Mouse (Mus musculus) stomach, embryonic 15.5 days (tissue): ENCODE measurements at regions not wholly inside any gene's neighbourhood (a gene's known extent, or its start where the extent isn't known, plus 50 kb on each side); places are given as distances from the start of the nearest gene placed in this dataset.
"Not testable (repeated sequence)": the region's sequence is repeated elsewhere in the genome, so short reads cannot be mapped to it uniquely, and the experiment has no call there.

Experiments used
- ATAC-seq: fragments of 200-750 bp; cut with Nextera tagmentation; 2 replicates; pipeline ENCODE4 v1.8.0; 2017; ENCODE audit warnings: low read depth, moderate number of reproducible peaks, moderate TSS enrichment; ENCODE audit not compliant: insufficient read depth, low FRiP score
- H3K27ac ChIP-seq: fragments of 300-500 bp; sonication (generic); 2 replicates; pipeline ENCODE4 v1.5.1; 2015; ENCODE audit warnings: mild to moderate bottlenecking, inconsistent platforms
- H3K27me3 ChIP-seq: fragments of 300-500 bp; sonication (generic); replicated peaks from 2 replicates; pipeline ENCODE4 v1.6.1; 2015; ENCODE audit warnings: inconsistent platforms
- H3K36me3 ChIP-seq: fragments of 300-500 bp; sonication (generic); 2 replicates; pipeline ENCODE4 v1.6.1; 2015; ENCODE audit warnings: inconsistent platforms
- H3K4me1 ChIP-seq: fragments of 300-500 bp; sonication (generic); 2 replicates; pipeline ENCODE4 v1.6.1; 2015; ENCODE audit warnings: inconsistent platforms
- H3K4me2 ChIP-seq: fragments of 300-500 bp; sonication (generic); 2 replicates; pipeline ENCODE4 v1.6.1; 2015; ENCODE audit warnings: mild to moderate bottlenecking, inconsistent platforms
- H3K4me3 ChIP-seq: fragments of 300-500 bp; sonication (generic); replicated peaks from 2 replicates; pipeline ENCODE4 v1.5.1; 2015; ENCODE audit warnings: inconsistent platforms
- H3K9ac ChIP-seq: fragments of 300-500 bp; sonication (generic); 2 replicates; pipeline ENCODE4 v1.6.1; 2015; ENCODE audit warnings: inconsistent platforms
- H3K9me3 ChIP-seq: fragments of 300-500 bp; sonication (generic); 2 replicates; pipeline ENCODE4 v1.6.1; 2016; ENCODE audit warnings: inconsistent platforms
- WGBS: fragments of 180-500 bp; shearing (Covaris S2); methylation state at CpG from one replicate; pipeline ENCODE4 v1.1.7; 2015; 5-methylcytosine and 5-hydroxymethylcytosine counted together

- 60% methylated on average over 2 of the region's 2 CpGs for WGBS
- Histone ChIP-seq H3K9me3 (no peaks in the 10 kb centered on the region), H3K9ac (no peak overlapping the region)
Measured at GRCm38 (mm10) chr7:62179387-62179786, 167.0 kb upstream of the Ndn start.

GRCm38 (mm10) chr7:62208529-62208928 is 137.8 kb upstream of the Ndn start:
- Histone ChIP-seq H3K27me3 (no peaks in the 10 kb centered on the region), H3K27ac (no peak overlapping the region), H3K4me3 (no peak overlapping the region), H3K9me3 (no peaks in the 10 kb centered on the region), H3K36me3 (no peaks in the 10 kb centered on the region), H3K4me2 (0 out of 2 replicates have a peak overlapping the region, but pooled peaks have one; percentile 16), H3K9ac (no peak overlapping the region), H3K4me1 (no peaks in the 10 kb centered on the region)
- ATAC-seq, result no peak

More at GRCm38 (mm10) chr7:62179387-62179786, 167.0 kb upstream of the Ndn start:
- H3K27me3 ChIP-seq, result no peaks in the 10 kb centered on the region
- H3K27ac ChIP-seq, result no peak overlapping the region
- no peak for ATAC-seq
- no peak overlapping the region for H3K4me2 ChIP-seq
- no peaks in the 10 kb centered on the region for H3K36me3 ChIP-seq
- no peaks in the 10 kb centered on the region for H3K4me1 ChIP-seq
- H3K4me3 ChIP-seq, result no peak overlapping the region

- H3K36me3 ChIP-seq, result no peaks in the 10 kb centered on the region
- no peaks in the 10 kb centered on the region for H3K4me1 ChIP-seq
- no peak overlapping the region for H3K27ac ChIP-seq
- no peaks in the 10 kb centered on the region for H3K27me3 ChIP-seq
- no peaks in the 10 kb centered on the region for H3K9me3 ChIP-seq
- WGBS, result 31% methylated on average over 12 of the region's 12 CpGs
- no peak; the same call in 1 of the 2 replicates for ATAC-seq
- peak overlapping the region; percentile 39 for H3K4me3 ChIP-seq
- no peak overlapping the region for H3K9ac ChIP-seq
- H3K4me2 ChIP-seq, result peak overlapping the region; percentile 43
Measured at GRCm38 (mm10) chr7:62209117-62209700, 137.2 kb upstream of the Ndn start.

GRCm38 (mm10) chr7:62225184-62225583 is 121.2 kb upstream of the Ndn start:
- H3K27me3 ChIP-seq, result no peaks in the 10 kb centered on the region
- 30% methylated on average over 4 of the region's 4 CpGs for WGBS
- H3K36me3 ChIP-seq, result no peaks in the 10 kb centered on the region
- no peak overlapping the region for H3K27ac ChIP-seq
- ATAC-seq, result no peak
- no peak overlapping the region for H3K9ac ChIP-seq
- H3K9me3 ChIP-seq, result no peaks in the 10 kb centered on the region
- H3K4me1 ChIP-seq, result no peaks in the 10 kb centered on the region
- H3K4me3 ChIP-seq, result no peak overlapping the region
- no peak overlapping the region for H3K4me2 ChIP-seq

GRCm38 (mm10) chr7:62227727-62228126 is 118.6 kb upstream of the Ndn start:
- WGBS, result 0% methylated on average over 1 of the region's 1 CpGs
- no peak overlapping the region for H3K9ac ChIP-seq
- H3K27me3 ChIP-seq, result no peaks in the 10 kb centered on the region
- no peak overlapping the region for H3K4me2 ChIP-seq
- H3K9me3 ChIP-seq, result no peaks in the 10 kb centered on the region
- no peak for ATAC-seq
- no peak overlapping the region for H3K27ac ChIP-seq
- H3K36me3 ChIP-seq, result no peaks in the 10 kb centered on the region
- H3K4me1 ChIP-seq, result no peaks in the 10 kb centered on the region
- H3K4me3 ChIP-seq, result no peak overlapping the region

GRCm38 (mm10) chr7:62230713-62231112 is 115.7 kb upstream of the Ndn start:
- ATAC-seq, result no peak
- Histone ChIP-seq H3K27ac (0 out of 2 replicates have a peak overlapping the region, but pooled peaks have one; percentile 5), H3K9me3 (no peaks in the 10 kb centered on the region), H3K4me1 (no peaks in the 10 kb centered on the region), H3K9ac (no peak overlapping the region), H3K4me2 (peak overlapping the region; percentile 38), H3K36me3 (no peaks in the 10 kb centered on the region), H3K4me3 (peak overlapping the region; percentile 12), H3K27me3 (no peaks in the 10 kb centered on the region)
- 19% methylated on average over 2 of the region's 2 CpGs for WGBS

GRCm38 (mm10) chr7:62231120-62231574 is 115.2 kb upstream of the Ndn start:
- Histone ChIP-seq H3K36me3 (no peaks in the 10 kb centered on the region), H3K4me2 (peak overlapping the region; percentile 38), H3K4me3 (peak overlapping the region; percentile 12), H3K27me3 (no peaks in the 10 kb centered on the region), H3K27ac (0 out of 2 replicates have a peak overlapping the region, but pooled peaks have one; percentile 5), H3K9me3 (no peaks in the 10 kb centered on the region), H3K4me1 (no peaks in the 10 kb centered on the region), H3K9ac (no peak overlapping the region)
- peak; percentile 88 for ATAC-seq
- WGBS, result 11% methylated on average over 13 of the region's 13 CpGs

GRCm38 (mm10) chr7:62232076-62232475 is 114.3 kb upstream of the Ndn start:
- WGBS, result 49% methylated on average over 5 of the region's 5 CpGs
- ATAC-seq, result 0 out of 2 replicates have a peak, but pooled peaks have one; percentile 23
- no peak overlapping the region for H3K4me2 ChIP-seq

GRCm38 (mm10) chr7:62234037-62234436 is 112.3 kb upstream of the Ndn start:
- Histone ChIP-seq H3K36me3 (no peaks in the 10 kb centered on the region), H3K9ac (no peak overlapping the region), H3K4me1 (no peaks in the 10 kb centered on the region), H3K9me3 (no peaks in the 10 kb centered on the region), H3K4me2 (no peak overlapping the region), H3K27me3 (no peaks in the 10 kb centered on the region), H3K27ac (no peak overlapping the region), H3K4me3 (no peak overlapping the region)
- 55% methylated on average over 6 of the region's 6 CpGs for WGBS
- ATAC-seq, result no peak

More at GRCm38 (mm10) chr7:62232076-62232475, 114.3 kb upstream of the Ndn start:
- no peak overlapping the region for H3K9ac ChIP-seq
- no peaks in the 10 kb centered on the region for H3K4me1 ChIP-seq
- no peak overlapping the region for H3K4me3 ChIP-seq
- no peaks in the 10 kb centered on the region for H3K27me3 ChIP-seq
- H3K9me3 ChIP-seq, result no peaks in the 10 kb centered on the region
- no peaks in the 10 kb centered on the region for H3K36me3 ChIP-seq
- H3K27ac ChIP-seq, result 0 out of 2 replicates have a peak overlapping the region, but pooled peaks have one; percentile 5

- Histone ChIP-seq H3K4me2 (no peak overlapping the region), H3K9me3 (no peaks in the 10 kb centered on the region), H3K36me3 (no peaks in the 10 kb centered on the region), H3K4me1 (no peaks in the 10 kb centered on the region), H3K4me3 (no peak overlapping the region), H3K9ac (no peak overlapping the region), H3K27me3 (no peaks in the 10 kb centered on the region), H3K27ac (no peak overlapping the region)
- no peak for ATAC-seq
- WGBS, result 50% methylated on average over 1 of the region's 1 CpGs
Measured at GRCm38 (mm10) chr7:62235766-62236165, 110.6 kb upstream of the Ndn start.

GRCm38 (mm10) chr7:62261688-62262114 is 84.7 kb upstream of the Ndn start:
- H3K4me1 ChIP-seq, result no peaks in the 10 kb centered on the region
- H3K36me3 ChIP-seq, result no peaks in the 10 kb centered on the region
- no peak for ATAC-seq
- no peaks in the 10 kb centered on the region for H3K27me3 ChIP-seq
- no peak overlapping the region for H3K9ac ChIP-seq
- no peak overlapping the region for H3K4me3 ChIP-seq
- WGBS, result 29% methylated on average over 8 of the region's 8 CpGs
- H3K9me3 ChIP-seq, result no peaks in the 10 kb centered on the region
- no peak overlapping the region for H3K27ac ChIP-seq
- H3K4me2 ChIP-seq, result no peak overlapping the region

- H3K27me3 ChIP-seq, H3K4me2 ChIP-seq, H3K4me3 ChIP-seq, ATAC-seq, H3K27ac ChIP-seq, H3K36me3 ChIP-seq, H3K9ac ChIP-seq, H3K4me1 ChIP-seq, H3K9me3 ChIP-seq: not testable (repeated sequence)
- WGBS, result 53% methylated on average over 2 of the region's 2 CpGs
Measured at GRCm38 (mm10) chr7:62262174-62262573, 84.2 kb upstream of the Ndn start.
